Mouse (Mus musculus): ENCODE data around the gene Mgat4e.

GRCm38 (mm10) chr1:134559226-134559625 lies 9.7 kb upstream of the Mgat4e start:
- no peak for TF ChIP-seq CTCF (IDR thresholded peaks at IDR 0.05; ENCODE audit: control insufficient read depth, insufficient read depth, insufficient read length)
- no peak for TF ChIP-seq CEBPB (IDR thresholded peaks at IDR 0.05; ENCODE audit: low read depth)
- TF ChIP-seq MYOG (IDR thresholded peaks at IDR 0.05; ENCODE audit: control insufficient read depth, extremely low read depth, insufficient read length): no peak
